Mouse (Mus musculus) brain, embryonic 18.5 days (tissue): ENCODE results near the gene Hbs1l.
A peak's percentile ranks its signal among the peaks of the same experiment; 100 is the strongest.

Experiments used
- DNase-seq: peaks from one replicate; pipeline ENCODE4 v3.0.0-alpha.2; 2012; ENCODE audit warnings: low read depth, low spot score

Gene Hbs1l

DNA sequence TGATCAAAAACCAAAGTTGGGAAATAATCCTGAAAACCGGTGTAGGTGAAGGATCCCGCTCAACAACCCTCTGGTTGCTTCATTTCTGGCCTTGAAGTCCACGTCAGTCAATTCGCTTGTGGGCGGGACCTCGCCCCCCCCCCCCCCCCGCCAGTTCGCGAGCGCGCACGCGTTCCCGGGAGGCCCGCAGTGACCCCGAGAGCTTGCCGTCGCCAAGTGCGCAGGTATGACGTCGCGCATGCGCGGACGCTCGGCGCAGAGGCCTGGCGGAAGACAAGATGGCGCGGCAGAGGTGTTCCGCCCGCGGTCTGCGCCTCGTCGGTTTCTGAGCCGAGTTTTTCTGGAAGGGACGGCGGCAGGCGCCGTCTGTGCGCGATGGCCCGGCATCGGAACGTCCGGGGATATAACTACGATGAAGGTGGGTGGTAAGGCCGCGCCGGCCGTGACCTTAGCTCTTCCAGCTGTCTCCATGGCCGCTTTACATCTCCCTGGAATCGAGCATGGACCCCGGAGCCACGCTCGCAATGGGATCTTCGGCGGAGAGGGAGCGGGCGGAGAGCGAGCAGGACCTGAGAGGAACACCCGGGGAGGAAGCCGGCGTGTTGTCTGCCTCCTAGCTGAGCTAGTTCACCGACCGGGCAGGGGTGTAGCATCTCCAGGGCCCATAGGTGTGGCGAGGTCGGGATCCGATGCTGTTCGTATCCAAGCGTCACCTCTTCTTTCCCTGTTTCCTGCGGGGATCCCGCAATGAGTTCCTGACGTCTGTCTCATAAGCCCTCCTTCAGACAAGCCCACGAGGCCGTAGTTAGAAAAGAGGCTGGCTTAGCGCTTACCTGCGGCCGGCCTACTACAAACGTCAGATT, at the start of gene Hbs1l:
Gene Hbs1l (plus strand): TSS at position 221 of the 863 bp plus-strand sequence.
- peak; percentile 87 for DNase-seq

DNA sequence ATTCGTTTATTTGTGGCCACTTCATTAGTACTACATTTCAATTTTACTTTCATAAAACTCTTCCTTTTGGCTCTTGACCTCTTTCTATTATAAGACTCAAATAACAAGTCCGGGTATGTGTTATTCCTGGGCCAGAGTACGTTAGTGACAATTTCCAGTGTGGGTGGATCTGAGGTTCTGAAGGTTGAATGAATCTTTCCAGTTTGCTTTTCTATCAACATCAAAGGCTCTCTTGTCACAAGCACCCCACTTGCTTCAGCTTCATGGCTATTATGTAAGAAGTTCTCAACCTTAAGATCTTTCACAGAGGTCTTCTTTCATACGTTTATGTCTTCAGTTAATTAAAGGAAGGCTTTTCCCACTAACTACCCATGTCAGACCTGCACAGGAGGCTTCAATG, 47.2 kb upstream of the Hbs1l start:
- DNase-seq, result no peak

- no peak for DNase-seq
Observed at GRCm38 (mm10) chr10:21251881-21252534, 43.8 kb upstream of the Hbs1l start.

- no peak for DNase-seq
Observed at GRCm38 (mm10) chr10:21252800-21253199, 43.0 kb upstream of the Hbs1l start.

GRCm38 (mm10) chr10:21254266-21255140, 41.3 kb upstream of the Hbs1l start:
- DNase-seq, result no peak

DNA sequence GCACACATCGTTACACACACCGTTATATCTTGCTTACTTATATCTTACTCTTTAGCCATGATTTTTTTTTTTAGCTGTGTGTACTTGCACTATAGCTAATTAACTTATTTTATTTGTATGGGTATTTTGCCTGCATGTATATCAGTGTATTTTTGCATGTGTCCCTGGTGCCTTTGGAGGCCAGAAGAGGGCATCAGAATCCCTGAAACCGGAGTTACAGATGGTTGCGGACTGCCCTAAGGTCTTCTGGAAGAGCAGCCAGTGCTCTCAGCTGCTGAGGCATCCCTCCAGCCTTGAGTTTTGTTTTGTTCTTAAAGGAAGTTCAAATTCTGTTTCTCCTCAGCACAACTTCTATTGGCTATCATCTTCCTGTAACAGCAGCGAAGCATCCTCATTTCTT, 38.5 kb upstream of the Hbs1l start:
- no peak for DNase-seq

- no peak for DNase-seq
Observed at GRCm38 (mm10) chr10:21259649-21260048, 36.1 kb upstream of the Hbs1l start.

DNA sequence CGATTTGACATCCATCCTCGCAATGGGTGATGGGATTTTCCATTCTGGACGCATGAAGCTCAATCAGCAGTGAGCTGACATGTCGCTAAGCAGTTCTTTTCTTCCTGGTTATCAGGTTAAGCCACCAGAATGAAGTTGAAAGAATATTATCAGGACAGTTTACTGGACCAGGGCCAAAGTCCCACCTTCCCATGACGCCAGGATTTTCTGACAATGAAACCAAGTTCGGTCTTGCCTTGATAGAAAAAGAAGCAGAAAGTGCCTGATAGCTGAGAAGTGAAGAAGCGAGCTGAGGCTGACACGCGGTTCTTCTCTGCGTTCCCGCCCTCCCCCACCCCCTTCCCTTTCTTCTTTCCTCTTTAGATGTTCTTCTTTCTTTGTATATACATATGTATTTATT, 30.6 kb upstream of the Hbs1l start:
- no peak for DNase-seq

DNA sequence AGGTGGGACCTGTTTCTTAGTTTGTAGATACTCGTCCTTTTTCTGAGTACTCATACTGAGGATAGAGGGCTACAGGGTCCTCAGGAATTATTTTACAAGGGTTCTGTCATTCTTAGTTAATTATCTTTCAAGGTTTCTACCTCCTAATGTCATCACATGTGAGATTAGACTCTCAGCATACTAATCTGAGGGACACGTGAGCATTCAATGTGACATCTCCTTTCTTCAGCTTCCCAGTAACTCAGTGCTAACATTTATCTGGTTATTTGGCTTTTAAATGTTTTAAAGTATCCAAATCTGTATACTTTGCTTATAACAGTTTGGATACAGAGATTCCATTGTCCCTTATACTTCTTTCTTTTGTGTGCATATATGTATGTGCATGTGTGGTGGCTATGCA, 28.3 kb upstream of the Hbs1l start:
- DNase-seq, result no peak

DNA sequence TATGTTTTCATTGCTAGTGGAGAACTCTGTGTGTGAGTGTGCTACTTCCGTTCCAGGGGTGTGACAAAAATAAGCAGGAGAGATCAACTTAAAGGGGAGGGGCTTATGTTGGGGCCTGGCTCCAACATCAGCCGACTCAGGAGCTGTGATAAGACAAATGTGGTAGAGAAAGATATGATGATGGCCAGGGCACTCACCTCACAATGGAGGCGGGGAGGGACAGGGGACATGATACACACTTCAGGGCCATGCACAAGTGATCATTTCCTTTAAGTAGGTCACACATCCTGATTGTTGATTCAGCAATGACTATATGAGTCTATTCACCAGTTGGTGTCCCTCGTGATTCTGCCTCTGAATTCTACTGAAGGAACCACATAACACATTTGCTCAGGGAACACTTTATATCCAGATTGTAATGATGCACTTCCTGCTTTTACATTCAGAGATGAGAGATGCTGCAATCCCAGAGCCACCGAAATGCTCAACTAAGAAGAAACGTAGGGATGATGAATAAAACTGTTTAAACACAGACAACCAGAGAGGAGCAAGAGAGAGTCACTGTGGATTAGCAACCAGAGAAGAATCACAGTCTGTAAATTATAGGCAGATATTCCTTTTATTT, 26.9 kb upstream of the Hbs1l start:
- DNase-seq, result no peak

DNA sequence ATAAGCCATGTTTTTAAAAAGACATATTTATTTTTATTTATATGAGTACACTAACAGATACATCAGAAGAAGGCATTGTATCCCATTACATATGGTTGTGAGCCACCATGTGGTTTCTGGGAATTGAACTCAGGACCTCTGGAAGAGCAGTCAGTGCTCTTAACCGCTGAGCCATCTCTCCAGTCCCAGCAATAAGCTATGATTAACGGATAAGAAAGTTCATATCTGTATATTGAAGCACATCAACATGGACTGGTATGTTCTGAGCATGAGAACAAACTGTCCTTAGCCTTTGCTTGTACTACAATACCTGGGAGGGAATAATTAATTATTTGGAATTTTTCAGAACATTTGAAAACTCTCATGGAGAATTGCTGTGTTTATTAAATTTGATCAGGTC, 25.9 kb upstream of the Hbs1l start:
- DNase-seq, result no peak

GRCm38 (mm10) chr10:21270905-21271304, 24.9 kb upstream of the Hbs1l start:
- DNase-seq, result no peak

- no peak for DNase-seq
Observed at GRCm38 (mm10) chr10:21271310-21271709, 24.5 kb upstream of the Hbs1l start.

- DNase-seq, result no peak
Observed at GRCm38 (mm10) chr10:21271785-21272184, 24.0 kb upstream of the Hbs1l start.

GRCm38 (mm10) chr10:21287243-21288127, 8.3 kb upstream of the Hbs1l start:
- no peak for DNase-seq

DNA sequence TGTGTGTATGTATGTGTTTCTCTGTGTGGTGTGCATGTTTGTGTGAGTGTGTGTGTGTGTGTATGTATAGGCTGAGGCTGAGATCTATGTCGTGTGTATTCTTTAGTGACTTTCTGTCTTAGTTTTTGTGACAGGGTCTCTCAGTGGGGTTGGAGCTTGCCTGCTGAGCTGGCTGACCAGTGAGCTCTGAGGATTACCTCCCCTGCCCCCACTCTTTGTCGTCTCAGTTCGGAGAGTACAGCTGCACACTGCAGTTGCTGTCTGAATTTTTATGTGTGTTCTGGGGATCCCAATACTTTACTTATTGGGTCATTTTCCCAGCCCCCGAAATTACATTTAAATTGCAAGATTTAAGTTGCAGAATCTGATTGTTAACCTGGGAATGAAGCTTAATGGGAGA, 4.6 kb upstream of the Hbs1l start:
- DNase-seq, result no peak

DNA sequence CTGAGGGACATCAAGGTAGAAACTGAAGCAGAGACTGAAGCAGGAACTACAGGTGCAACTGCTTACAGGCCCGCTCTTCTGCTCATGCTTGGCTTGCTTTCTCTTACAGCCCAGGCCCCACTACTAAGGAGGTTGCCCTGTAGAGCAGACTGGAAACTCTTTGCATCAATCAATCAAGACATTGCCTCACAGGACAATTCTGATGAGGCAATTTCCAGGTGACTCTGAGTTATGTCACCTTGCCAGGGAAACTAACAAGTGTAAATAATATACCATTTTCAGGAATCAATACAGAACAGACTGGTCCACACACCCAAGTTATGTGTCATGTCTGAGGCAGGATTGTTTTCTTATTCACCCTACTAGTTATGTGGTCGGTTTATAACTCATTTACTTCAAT, 1.6 kb upstream of the Hbs1l start:
- DNase-seq, result no peak

- no peak for DNase-seq
Observed at GRCm38 (mm10) chr10:21295397-21295758, 401 bp upstream of the Hbs1l start.

GRCm38 (mm10) chr10:21298972-21299371, 3.2 kb downstream of the Hbs1l start:
- no peak for DNase-seq

DNA sequence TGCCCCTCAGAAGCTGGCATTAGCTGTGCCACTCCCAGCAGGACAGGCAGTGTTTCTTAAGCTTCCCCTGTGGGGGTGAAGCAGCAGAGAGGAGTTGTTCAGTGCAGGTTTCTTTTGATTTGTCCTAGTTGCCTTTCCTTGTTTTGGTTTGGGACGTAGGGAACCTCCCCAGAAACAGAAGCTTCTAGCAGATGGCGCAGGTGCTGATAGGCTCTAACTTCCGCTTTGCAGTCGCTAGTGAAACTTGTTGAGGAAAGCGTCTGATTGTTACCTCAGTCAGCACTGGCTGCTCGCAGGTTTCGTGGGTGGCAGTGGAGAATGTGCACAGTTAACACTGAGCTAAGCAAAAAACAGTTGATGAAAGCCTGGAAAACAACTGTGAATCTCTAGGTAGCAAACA, 6.0 kb downstream of the Hbs1l start:
- no peak for DNase-seq
